Mouse (Mus musculus) liver, adult 2 months (tissue): ENCODE results near the gene Nanog. TPM values are rescaled to one million over a fixed set of nuclear protein-coding genes. Genes with fewer than 3 reads are reported as not detected.

ENCODE experiments used
- DNase-seq: peaks from one replicate; pipeline ENCODE4 v3.0.0-alpha.2; 2011; ENCODE audit warnings: low read depth, low spot score; ENCODE audit errors: extremely low read depth
- H3K27ac ChIP-seq: fragments of 200-500 bp; replicated peaks from 2 replicates; pipeline ENCODE4 v1.5.1; 2012; ENCODE audit warnings: low read depth, mild to moderate bottlenecking, control low read depth, inconsistent platforms, low read length; ENCODE audit not compliant: insufficient read depth
- H3K27me3 ChIP-seq: fragments of 200-500 bp; 2 replicates; pipeline ENCODE4 v1.6.1; 2012; ENCODE audit warnings: mild to moderate bottlenecking, moderate library complexity, low read length, inconsistent platforms; ENCODE audit not compliant: control insufficient read depth, insufficient read depth
- H3K36me3 ChIP-seq: fragments of 200-500 bp; 2 replicates; pipeline ENCODE4 v1.6.1; 2012; ENCODE audit warnings: low read length, inconsistent platforms; ENCODE audit not compliant: control insufficient read depth, insufficient read depth
- H3K4me1 ChIP-seq: fragments of 200-500 bp; 2 replicates; pipeline ENCODE4 v1.6.1; 2011; ENCODE audit warnings: low read length; ENCODE audit not compliant: control insufficient read depth, insufficient read depth
- H3K4me3 ChIP-seq: fragments of 200-500 bp; 2 replicates; pipeline ENCODE4 v1.5.1; 2011; ENCODE audit warnings: low read depth, mild to moderate bottlenecking, control low read depth, low read length, moderate library complexity; ENCODE audit not compliant: insufficient read depth
- H3K79me2 ChIP-seq: fragments of 200-500 bp; 2 replicates; pipeline ENCODE4 v1.6.1; 2012; ENCODE audit warnings: inconsistent platforms, mild to moderate bottlenecking, low read length, moderate library complexity; ENCODE audit not compliant: control insufficient read depth, insufficient read depth
- H3K9ac ChIP-seq: fragments of 200-500 bp; 2 replicates; pipeline ENCODE4 v1.6.1; 2012; ENCODE audit warnings: low read depth, mild to moderate bottlenecking, control low read depth, inconsistent platforms, low read length
- CTCF ChIP-seq: fragments of 200-500 bp; IDR thresholded peaks from 2 replicates; pipeline ENCODE4 v1.5.1; 2011; ENCODE audit warnings: low read depth, low read length, control low read depth
- POLR2A ChIP-seq: fragments of 200-500 bp; IDR thresholded peaks from 2 replicates; pipeline ENCODE4 v1.6.1; 2011; ENCODE audit warnings: low read length, control low read depth; ENCODE audit not compliant: insufficient read depth; ENCODE audit errors: extremely low read depth
- WGBS: fragments of 180-500 bp; shearing (Covaris S2); methylation state at CpG from one replicate; pipeline ENCODE4 v1.1.7; 2018; 5-methylcytosine and 5-hydroxymethylcytosine counted together
- polyA plus RNA-seq: library from polyadenylated mRNA; depleted of rRNA; stranded (reverse); fragments of >200 nt; gene quantifications from 2 replicates; pipeline ENCODE4 v1.2.3, GENCODE M21; 2012
- total RNA-seq: library from RNA; depleted of rRNA; stranded (reverse); fragments of >200 nt; gene quantifications from 2 replicates; pipeline ENCODE4 v1.2.3, GENCODE M21; 2014

The Nanog gene
- total and polyA plus RNA-seq, 2 experiments, result not detected

GRCm38 (mm10) chr6:122670841-122671240, 36.4 kb upstream of the Nanog start:
- no peak overlapping the region for H3K4me3 ChIP-seq
- WGBS, result 73% methylated on average over 4 of the region's 4 CpGs
- no peak for DNase-seq
- no peaks in the 10 kb centered on the region for H3K79me2 ChIP-seq
- H3K36me3 ChIP-seq, result no peaks in the 10 kb centered on the region
- H3K27ac ChIP-seq, result no peak overlapping the region
- TF ChIP-seq CTCF, result no peak
- TF ChIP-seq POLR2A, result no peak
- no peak overlapping the region for H3K9ac ChIP-seq
- no peaks in the 10 kb centered on the region for H3K4me1 ChIP-seq
- H3K27me3 ChIP-seq, result no peaks in the 10 kb centered on the region

DNA sequence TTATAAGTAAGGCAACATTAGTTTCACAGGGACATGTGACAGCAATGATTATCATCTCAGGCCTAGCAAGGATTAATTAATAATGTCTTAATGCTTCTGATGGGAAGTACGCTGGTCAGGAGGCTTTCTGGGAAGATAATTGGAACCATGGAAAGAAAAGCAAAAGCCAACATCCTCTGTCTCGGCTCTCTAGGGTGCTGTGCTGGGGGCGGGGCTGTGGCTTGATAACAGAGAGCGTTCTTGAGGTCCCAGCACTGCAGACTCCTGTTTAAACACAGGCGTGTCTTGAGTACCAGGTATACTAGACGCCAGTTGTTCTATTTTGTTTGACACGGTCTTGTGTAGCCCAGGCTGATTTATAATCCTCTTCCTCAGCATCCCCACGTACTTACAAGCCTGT, 34.5 kb upstream of the Nanog start:
- Histone ChIP-seq H3K27ac (no peak overlapping the region), H3K27me3 (no peaks in the 10 kb centered on the region), H3K79me2 (no peaks in the 10 kb centered on the region), H3K4me1 (no peaks in the 10 kb centered on the region), H3K9ac (no peak overlapping the region), H3K4me3 (no peak overlapping the region), H3K36me3 (no peaks in the 10 kb centered on the region)
- DNase-seq, result no peak
- TF ChIP-seq CTCF, result no peak
- 63% methylated on average over 8 of the region's 8 CpGs for WGBS

- no peak for DNase-seq
- Histone ChIP-seq H3K27me3 (no peaks in the 10 kb centered on the region), H3K4me3 (no peak overlapping the region), H3K27ac (no peak overlapping the region), H3K36me3 (no peaks in the 10 kb centered on the region), H3K4me1 (no peaks in the 10 kb centered on the region), H3K9ac (no peak overlapping the region), H3K79me2 (no peaks in the 10 kb centered on the region)
- WGBS, result 81% methylated on average over 3 of the region's 3 CpGs
- TF ChIP-seq POLR2A (no peak), CTCF (no peak)
Measured at GRCm38 (mm10) chr6:122682646-122683045, 24.6 kb upstream of the Nanog start.

DNA sequence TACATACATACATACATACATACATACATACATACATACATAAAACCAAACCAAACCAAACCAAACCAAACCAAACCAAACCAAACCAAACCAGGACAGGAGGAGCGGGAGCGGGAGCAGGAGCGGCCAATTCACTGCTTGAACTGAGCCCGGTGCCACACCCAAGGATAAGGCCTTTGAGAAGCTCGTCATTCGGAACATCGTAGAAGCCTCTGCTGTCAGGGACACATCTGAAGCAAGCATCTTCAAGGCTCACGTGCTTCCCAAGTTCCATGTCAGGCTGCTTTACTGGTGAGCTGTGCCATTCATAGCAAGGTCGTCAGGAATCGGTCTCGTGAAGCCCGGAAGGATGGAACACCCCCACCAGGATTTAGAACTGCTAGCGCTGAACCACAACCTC, 20.6 kb upstream of the Nanog start:
- WGBS, result 88% methylated on average over 13 of the region's 13 CpGs
- DNase-seq, result no peak
- Histone ChIP-seq H3K27me3 (no peaks in the 10 kb centered on the region), H3K4me3 (no peak overlapping the region), H3K79me2 (no peaks in the 10 kb centered on the region), H3K9ac (no peak overlapping the region), H3K36me3 (no peaks in the 10 kb centered on the region), H3K4me1 (no peaks in the 10 kb centered on the region), H3K27ac (no peak overlapping the region)
- TF ChIP-seq POLR2A (no peak), CTCF (no peak)

GRCm38 (mm10) chr6:122689411-122690055, 17.8 kb upstream of the Nanog start:
- H3K4me3 ChIP-seq, result no peak overlapping the region
- TF ChIP-seq CTCF, result no peak
- no peak for TF ChIP-seq POLR2A
- H3K79me2 ChIP-seq, result no peaks in the 10 kb centered on the region
- no peaks in the 10 kb centered on the region for H3K27me3 ChIP-seq
- no peak overlapping the region for H3K9ac ChIP-seq
- 76% methylated on average over 6 of the region's 6 CpGs for WGBS
- no peaks in the 10 kb centered on the region for H3K4me1 ChIP-seq
- no peak overlapping the region for H3K27ac ChIP-seq
- DNase-seq, result no peak
- no peaks in the 10 kb centered on the region for H3K36me3 ChIP-seq

GRCm38 (mm10) chr6:122690082-122690481, 17.2 kb upstream of the Nanog start:
- Histone ChIP-seq H3K27ac (no peak overlapping the region), H3K4me3 (no peak overlapping the region), H3K4me1 (no peaks in the 10 kb centered on the region), H3K9ac (no peak overlapping the region), H3K36me3 (no peaks in the 10 kb centered on the region), H3K27me3 (no peaks in the 10 kb centered on the region), H3K79me2 (no peaks in the 10 kb centered on the region)
- TF ChIP-seq CTCF (no peak), POLR2A (no peak)
- 86% methylated on average over 5 of the region's 5 CpGs for WGBS
- no peak for DNase-seq
